Mouse (Mus musculus) adrenal gland, postnatal 36 days (tissue): Measurements from ENCODE around the gene Fibp. TPM values are rescaled to one million over a fixed set of nuclear protein-coding genes. Genes with fewer than 3 reads are reported as not detected.

Experiments used
- DNase-seq, 2 experiments: peaks; one replicate each; pipeline ENCODE4 v3.0.0; 2021; ENCODE audit warnings: mixed read lengths in 1 of 2
- long read RNA-seq, 2 experiments: library from polyadenylated mRNA; stranded (forward); transcript quantifications; one replicate each; pipeline ENCODE4 v2.0.0; 2021; ENCODE audit warnings: borderline sequencing depth in 2 of 2
- total RNA-seq, 2 experiments: library from RNA; stranded (reverse); gene quantifications; 2 replicates each; pipeline ENCODE4 v1.2.3; 2021

Gene Fibp
- total RNA-seq, result 10 to 100 TPM; 89.1 to 95.3 TPM
- long read RNA-seq, experiment 1, transcript Fibp-205 (10 exons, 1,209 nt), result major isoform, 25 of 55 reads
- long read RNA-seq, experiment 1, transcript Fibp-201 (10 exons, 1,215 nt), result minor isoform, 11 of 55 reads
- long read RNA-seq, experiment 1, partial matches to known transcripts, result 10 of 55 reads
- long read RNA-seq, experiment 1, other reads (novel, unspliced or antisense), result 8 of 55 reads
- long read RNA-seq, experiment 2, transcript Fibp-205 (10 exons, 1,209 nt), result major isoform, 10 of 22 reads
- long read RNA-seq, experiment 2, partial matches to known transcripts, result 5 of 22 reads
- long read RNA-seq, experiment 2, other reads (novel, unspliced or antisense), result 5 of 22 reads

GRCm38 (mm10) chr19:5460465-5460911 is at the start of gene Fibp:
Gene Fibp, plus strand, starts transcription at chr19:5460615.
- peak; percentile 89 to 91 for DNase-seq

DNA sequence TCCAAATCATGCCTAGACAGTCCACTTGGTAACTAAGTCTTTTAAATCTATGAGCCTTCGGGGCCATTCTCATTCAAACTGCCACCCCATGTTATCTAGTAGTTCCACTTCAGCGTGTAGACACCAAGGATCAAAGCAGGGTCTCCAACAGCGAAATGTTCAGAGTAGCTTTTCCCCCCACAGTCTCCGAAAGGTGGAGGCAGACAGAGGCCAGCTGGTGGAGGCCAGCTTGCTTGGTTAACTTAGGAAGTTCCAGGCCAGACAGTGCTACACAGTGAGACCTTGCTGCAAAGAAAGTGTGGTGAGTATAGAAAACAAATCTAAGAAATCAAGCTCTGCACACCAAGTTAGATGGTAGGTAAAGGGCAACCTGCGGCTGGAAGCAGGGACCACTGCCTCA is 49.8 kb upstream of the Fibp start:
- DNase-seq, result no peak

GRCm38 (mm10) chr19:5411961-5412360 is 48.5 kb upstream of the Fibp start:
- DNase-seq, result no peak

DNA sequence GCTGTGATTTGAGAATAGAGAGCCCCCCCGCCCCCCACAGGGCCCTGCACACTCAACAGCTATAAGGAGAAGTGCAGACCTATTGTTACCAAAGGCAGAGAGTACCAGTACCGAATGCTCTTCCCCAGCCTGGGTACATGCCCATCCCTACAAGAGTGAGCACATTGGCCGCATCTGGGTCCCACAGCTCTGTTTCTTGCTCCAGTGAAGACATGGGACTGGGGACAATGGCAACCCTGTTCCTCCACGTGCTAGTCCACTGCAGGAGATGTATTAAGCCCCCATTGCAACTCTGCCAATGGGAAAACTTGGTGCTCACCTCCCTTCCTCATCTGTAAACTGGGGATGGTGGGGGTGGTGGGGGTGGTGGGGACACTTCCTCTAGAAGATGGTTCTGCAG is 46.6 kb upstream of the Fibp start:
- DNase-seq, result no peak

DNA sequence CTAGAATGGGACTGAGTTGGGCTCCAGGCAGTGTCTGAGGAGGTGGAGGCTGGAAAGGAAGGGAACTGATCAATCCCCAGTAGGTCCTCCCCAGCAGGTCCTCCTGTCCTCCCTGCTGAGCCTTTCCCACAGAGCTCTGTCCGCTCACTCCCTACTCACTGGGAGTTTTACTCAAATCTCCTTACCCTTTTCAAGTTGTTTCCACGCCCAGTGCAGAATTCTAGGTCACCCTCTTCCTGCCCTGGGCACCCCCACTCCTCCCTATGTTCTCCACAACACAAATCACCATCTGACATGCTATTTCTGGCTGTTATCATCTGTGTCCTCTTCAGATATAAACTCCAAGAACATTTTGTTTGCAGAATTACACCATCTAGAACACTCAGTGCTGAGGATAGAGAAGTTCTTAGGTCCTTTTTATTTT is 45.9 kb upstream of the Fibp start:
- peak; percentile 37 to 68 for DNase-seq

GRCm38 (mm10) chr19:5418750-5419466 is 41.5 kb upstream of the Fibp start:
- no peak for DNase-seq

GRCm38 (mm10) chr19:5419630-5420029 is 40.8 kb upstream of the Fibp start:
- no peak for DNase-seq

DNA sequence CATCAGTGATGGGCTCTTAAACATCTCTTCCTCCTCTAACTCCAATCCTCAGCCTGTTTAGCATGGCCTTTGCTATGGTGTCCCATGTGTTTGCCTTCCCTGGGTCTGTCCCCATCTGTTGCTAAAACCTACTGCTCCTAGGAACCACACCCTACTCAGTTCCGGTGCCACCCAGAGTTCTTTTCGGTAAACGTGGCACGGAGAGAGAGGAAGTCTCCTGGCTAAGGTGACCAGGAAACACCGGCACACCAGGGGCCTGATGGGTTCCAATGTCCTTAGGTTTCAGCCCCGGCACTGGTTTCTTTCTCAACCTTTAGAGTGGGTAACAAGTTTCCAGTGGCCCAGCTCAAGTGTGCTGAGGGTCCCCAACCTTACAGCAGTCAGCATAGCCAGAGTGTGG is 39.8 kb upstream of the Fibp start:
- no peak for DNase-seq

DNA sequence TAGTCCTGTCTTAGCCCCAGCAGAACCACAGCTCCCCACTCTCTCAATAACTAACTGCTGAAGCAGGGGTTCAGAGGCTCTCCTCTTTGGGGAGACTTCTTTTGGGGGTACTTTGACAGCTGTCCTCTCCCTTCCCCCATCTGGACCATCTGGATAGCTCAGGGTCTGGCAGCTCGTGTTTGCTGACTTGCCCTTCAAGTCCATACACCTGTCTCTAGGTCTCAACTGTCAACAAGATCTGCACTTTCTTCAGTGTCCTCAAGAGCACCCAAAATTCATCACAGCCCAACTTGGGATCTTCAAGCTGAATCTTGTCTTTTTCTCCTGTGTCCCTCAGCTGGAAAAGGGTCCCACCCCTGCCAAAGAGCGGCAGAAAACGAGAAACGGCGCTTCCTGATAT is 38.6 kb upstream of the Fibp start:
- no peak for DNase-seq

DNA sequence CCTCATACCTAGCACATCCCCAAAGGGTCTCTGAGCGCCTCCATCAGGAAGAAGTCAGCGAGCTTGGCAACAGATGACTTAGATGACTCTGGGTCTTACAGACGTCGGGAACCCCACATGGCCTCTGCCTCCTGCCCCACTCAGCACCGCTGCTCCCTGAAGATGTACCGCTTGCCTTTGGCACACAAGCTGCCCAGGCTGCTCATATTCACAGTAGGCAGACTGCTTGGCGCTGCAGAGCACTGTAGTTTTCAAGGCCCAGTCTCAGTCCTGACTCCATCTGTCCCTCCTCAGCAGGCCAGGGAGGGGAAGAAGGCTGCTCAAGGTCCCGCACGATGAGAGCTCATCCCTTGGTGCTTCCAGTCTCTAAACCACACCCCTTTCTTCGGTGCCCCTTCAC is 38.1 kb upstream of the Fibp start:
- no peak for DNase-seq

- no peak for DNase-seq
Measured at GRCm38 (mm10) chr19:5422895-5423443, 37.4 kb upstream of the Fibp start.

- no peak for DNase-seq
Measured at GRCm38 (mm10) chr19:5423561-5423960, 36.9 kb upstream of the Fibp start.

- DNase-seq, result peak in 1 of 2 experiments; percentile 88
Measured at GRCm38 (mm10) chr19:5424092-5424781, 36.2 kb upstream of the Fibp start.

GRCm38 (mm10) chr19:5424782-5425741 is 35.4 kb upstream of the Fibp start, which contains the start of the genes Drap1 and AI837181:
Gene Drap1, minus strand, starts transcription at chr19:5424979.
Gene AI837181, plus strand, starts transcription at chr19:5425144.
- DNase-seq, result peak; percentile 96

GRCm38 (mm10) chr19:5425906-5426565 is 34.4 kb upstream of the Fibp start:
- no peak for DNase-seq

DNA sequence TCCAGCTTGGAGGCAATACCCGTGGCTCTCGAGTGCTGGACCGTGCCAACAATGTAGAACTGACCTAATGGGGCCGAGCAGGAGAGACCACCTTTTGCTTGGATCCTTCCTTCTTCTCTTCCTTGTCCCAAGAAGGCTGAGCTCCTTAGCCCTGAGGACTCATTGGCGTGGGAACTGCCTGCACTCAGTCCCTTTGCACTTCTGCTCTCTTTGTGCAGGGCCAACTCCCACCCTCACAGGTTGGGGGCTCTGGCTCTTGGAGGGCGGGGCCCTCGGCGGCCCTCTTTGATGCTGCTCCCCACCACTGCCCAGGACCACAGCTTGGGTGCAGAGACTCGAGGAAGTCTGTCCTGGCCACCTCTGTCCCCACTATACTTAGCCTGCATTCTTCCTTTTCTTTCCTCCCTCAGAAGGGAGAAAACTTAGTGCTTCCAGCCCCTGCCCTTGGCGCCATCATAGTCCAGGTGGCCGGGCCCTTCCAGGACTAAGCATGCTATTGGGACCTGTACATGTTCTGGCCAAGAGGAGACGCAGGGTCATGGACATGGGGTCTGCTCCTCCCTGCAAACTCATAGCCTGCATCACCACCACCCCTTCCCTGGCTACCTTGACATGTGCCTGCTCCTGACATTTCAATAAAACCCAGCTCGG is 33.6 kb upstream of the Fibp start:
- DNase-seq, result no peak

DNA sequence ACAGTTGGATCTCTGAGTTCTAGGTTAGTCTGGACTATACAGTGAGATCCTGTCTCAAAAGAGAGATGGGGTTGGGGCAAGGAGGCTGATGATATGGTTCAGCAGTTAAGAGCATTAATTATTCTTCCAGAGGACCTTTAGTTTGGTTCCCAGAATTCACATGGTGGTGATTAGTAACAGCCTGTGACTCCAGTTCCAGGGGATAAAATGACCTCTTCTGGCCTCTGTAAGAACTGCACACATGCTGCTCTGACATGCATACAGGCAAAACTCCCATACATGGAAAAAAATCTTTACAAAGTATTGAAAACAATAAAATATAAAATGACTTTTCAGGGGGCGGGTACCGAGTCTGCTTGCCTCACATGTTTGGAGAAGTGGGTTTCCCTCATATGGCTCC is 32.3 kb upstream of the Fibp start:
- peak in 1 of 2 experiments; percentile 56 for DNase-seq

DNA sequence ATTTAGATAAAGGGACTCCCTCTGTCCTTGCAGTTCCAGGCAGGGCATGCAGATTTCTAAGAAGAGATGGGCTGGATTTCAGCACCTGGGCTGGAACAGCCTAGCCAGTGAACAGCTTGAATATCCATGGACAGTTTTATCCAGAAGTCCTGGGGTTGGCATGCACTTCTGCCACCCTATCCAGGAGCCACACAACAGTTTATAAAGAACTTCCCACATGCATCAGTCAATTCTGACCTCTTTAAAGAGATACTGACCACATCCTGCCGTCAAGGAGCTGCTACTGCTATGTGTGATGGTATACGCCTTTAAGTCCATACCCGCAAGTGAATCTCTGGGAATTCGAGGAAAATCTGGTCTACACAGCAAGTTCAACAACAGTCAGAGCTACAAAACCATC is 31.2 kb upstream of the Fibp start:
- DNase-seq, result no peak

- DNase-seq, result peak; percentile 90 to 91
Measured at GRCm38 (mm10) chr19:5429806-5430205, 30.6 kb upstream of the Fibp start.

- peak in 1 of 2 experiments; percentile 60 for DNase-seq
Measured at GRCm38 (mm10) chr19:5430408-5430807, 30.0 kb upstream of the Fibp start.
